Mouse (Mus musculus): ENCODE measurements around the gene Htr2b.
A peak's percentile ranks its signal among the peaks of the same experiment; 100 is the strongest.

Gene Htr2b

GRCm38 (mm10) chr1:86111779-86112178 lies at the start of gene Htr2b:
TSS of gene Htr2b (minus strand) at chr1:86111970.
- DNase-seq = no peak

- no peak for DNase-seq
Measured at GRCm38 (mm10) chr1:86161061-86161460, 49.3 kb upstream of the Htr2b start.

- DNase-seq = no peak
Measured at GRCm38 (mm10) chr1:86160479-86160878, 48.7 kb upstream of the Htr2b start.

- no peak for DNase-seq
Measured at GRCm38 (mm10) chr1:86160059-86160458, 48.3 kb upstream of the Htr2b start.

- DNase-seq = no peak
Measured at GRCm38 (mm10) chr1:86156595-86156994, 44.8 kb upstream of the Htr2b start.

- no peak for DNase-seq
Measured at GRCm38 (mm10) chr1:86156075-86156474, 44.3 kb upstream of the Htr2b start.

- no peak for DNase-seq
Measured at GRCm38 (mm10) chr1:86154824-86155164, 43.0 kb upstream of the Htr2b start.

GRCm38 (mm10) chr1:86154133-86154823 lies 42.5 kb upstream of the Htr2b start, which contains the start of gene Armc9:
TSS of gene Armc9 (plus strand) at chr1:86154780.
- peak; percentile 93 for DNase-seq

- DNase-seq = peak; percentile 20
Measured at GRCm38 (mm10) chr1:86152618-86153017, 40.8 kb upstream of the Htr2b start.

- no peak for DNase-seq
Measured at GRCm38 (mm10) chr1:86151376-86151775, 39.6 kb upstream of the Htr2b start.

GRCm38 (mm10) chr1:86150929-86151328 lies 39.2 kb upstream of the Htr2b start:
- DNase-seq = no peak

GRCm38 (mm10) chr1:86148161-86148560 lies 36.4 kb upstream of the Htr2b start:
- no peak for DNase-seq

GRCm38 (mm10) chr1:86147557-86147956 lies 35.8 kb upstream of the Htr2b start:
- DNase-seq = no peak

- no peak for DNase-seq
Measured at GRCm38 (mm10) chr1:86146293-86146692, 34.5 kb upstream of the Htr2b start.

GRCm38 (mm10) chr1:86144001-86144944 lies 32.5 kb upstream of the Htr2b start:
- no peak for DNase-seq

GRCm38 (mm10) chr1:86143165-86143564 lies 31.4 kb upstream of the Htr2b start:
- no peak for DNase-seq

- DNase-seq = no peak
Measured at GRCm38 (mm10) chr1:86141081-86141480, 29.3 kb upstream of the Htr2b start.

- DNase-seq = no peak
Measured at GRCm38 (mm10) chr1:86135315-86135714, 23.5 kb upstream of the Htr2b start.

- DNase-seq = no peak
Measured at GRCm38 (mm10) chr1:86133337-86133736, 21.6 kb upstream of the Htr2b start, which contains the start of gene Gm21972. TSS of gene Gm21972 (plus strand) at chr1:86133637.

GRCm38 (mm10) chr1:86126036-86126435 lies 14.3 kb upstream of the Htr2b start:
- no peak for DNase-seq

- DNase-seq = no peak
Measured at GRCm38 (mm10) chr1:86119549-86119948, 7.8 kb upstream of the Htr2b start.

- no peak for DNase-seq
Measured at GRCm38 (mm10) chr1:86114141-86114540, 2.4 kb upstream of the Htr2b start.

GRCm38 (mm10) chr1:86105054-86105453 lies 6.7 kb downstream of the Htr2b start:
- DNase-seq = no peak

- no peak for DNase-seq
Measured at GRCm38 (mm10) chr1:86094413-86094812, 17.4 kb downstream of the Htr2b start.
